Mouse (Mus musculus) liver, embryonic 14.5 days (tissue): ENCODE data around the gene Lrwd1.

Experiments used
- CTCF ChIP-seq: IDR thresholded peaks from 2 replicates; pipeline ENCODE4 v1.5.1; 2016; ENCODE audit warnings: antibody characterized with exemption, low read depth, control low read depth
- EP300 ChIP-seq: IDR thresholded peaks from 2 replicates; pipeline ENCODE4 v1.6.1; 2016; ENCODE audit warnings: antibody characterized with exemption, low read depth

- TF ChIP-seq CTCF, result no peak
- no peak for TF ChIP-seq EP300
Measured at GRCm38 (mm10) chr5:136152365-136152764, 16.5 kb upstream of the Lrwd1 start.
